Mouse (Mus musculus): Measurements from ENCODE around the gene Csde1.

Gene Csde1

GRCm38 (mm10) chr3:103020249-103020942 is at the start of gene Csde1:
Gene Csde1 (plus strand): TSS chr3:103020426.
- DNase-seq: peak; percentile 96

DNA sequence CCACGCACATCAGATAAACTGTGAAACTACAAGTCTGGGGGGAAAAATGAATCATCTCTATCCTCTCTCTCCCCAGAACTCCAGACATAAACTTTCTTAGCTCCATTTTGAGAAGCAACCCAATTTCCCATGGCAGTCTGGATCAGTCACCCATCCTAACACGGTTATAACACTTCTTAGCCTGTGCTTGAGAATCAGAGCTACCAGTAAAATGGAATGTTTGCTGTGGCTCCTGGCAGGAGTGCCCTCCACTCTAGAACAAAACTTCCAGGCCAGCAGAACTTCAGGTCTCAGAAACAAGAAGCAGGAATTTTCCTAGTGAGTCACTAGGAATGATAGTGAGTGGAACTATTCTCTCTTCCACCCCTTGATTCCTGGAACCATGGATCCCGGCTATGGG is 49.7 kb upstream of the Csde1 start:
- no peak for DNase-seq

DNA sequence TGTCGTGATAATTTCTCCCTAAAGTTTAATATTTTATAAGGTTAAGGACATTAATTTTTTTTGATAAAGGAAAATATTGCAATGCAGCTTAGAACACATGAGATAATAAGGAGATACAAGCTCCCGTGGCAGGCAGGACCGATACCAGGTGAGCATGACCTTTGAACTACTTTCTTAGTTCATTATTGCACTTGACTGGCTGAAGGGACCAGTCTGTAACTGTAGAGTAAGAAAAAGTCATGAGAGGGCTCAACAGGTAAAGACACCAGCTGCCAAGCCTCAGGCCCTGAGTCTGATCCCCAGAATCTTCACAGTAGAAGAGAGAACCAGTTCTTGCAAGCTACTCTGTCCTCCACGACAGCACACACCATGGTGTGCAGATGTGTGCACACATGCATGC is 43.3 kb upstream of the Csde1 start:
- no peak for DNase-seq

DNA sequence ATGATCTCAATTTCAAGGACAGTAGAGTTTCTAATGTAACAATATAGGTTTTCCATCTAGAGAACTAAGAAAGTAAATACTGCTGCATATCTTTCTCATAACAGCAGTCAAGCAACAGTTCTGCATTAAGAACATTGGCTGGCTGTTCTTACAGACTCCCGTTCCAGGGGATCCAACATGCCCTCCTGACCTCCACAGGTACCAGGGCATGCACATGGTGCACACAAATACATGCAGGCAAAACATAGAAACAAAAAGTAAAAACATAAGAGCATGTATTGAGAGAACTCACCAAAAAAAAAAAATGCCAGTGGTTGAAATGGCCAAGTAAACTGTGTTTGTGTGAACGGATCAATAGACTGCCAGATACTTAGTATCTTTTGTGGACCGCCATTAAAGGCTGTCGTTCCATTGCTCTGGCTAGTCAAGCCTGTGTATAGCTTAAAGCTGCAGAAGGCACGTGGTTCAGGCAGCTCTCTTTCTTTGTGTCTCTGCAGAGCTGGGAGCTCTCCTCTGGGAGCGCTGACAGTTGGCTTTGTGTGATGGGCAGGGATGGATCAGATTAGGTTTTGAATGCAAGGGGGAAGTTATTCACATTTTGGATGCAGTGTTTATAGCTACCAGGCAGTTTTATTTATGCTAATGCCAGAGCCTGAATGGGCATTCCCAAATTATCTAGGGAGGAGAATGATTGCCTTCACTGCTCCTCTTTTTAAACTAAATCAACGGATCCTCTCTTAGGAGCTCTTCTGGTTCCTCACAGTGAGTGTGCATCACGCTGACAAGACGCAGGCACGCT is 40.5 kb upstream of the Csde1 start:
- no peak for DNase-seq

- no peak for DNase-seq
These were observed 39.9 kb upstream of the Csde1 start for GRCm38 (mm10) chr3:102980349-102980736.

DNA sequence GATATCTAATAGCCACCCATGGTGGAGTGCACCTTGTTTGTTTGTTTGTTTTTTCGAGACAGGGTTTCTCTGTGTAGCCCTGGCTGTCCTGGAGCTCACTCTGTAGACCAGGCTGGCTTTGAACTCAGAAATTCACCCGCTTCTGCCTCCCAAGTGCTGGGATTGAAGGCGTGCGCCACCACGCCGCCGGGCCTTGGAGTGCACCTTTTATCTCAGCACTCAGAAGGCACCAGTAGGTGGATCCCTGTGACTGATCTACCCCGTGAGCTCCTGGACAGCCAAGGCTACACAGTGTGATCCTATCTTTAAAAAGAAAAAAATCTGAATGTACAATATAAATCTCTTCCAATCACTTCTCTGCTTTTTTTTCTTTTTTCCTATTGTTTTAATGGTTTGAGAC is 29.2 kb upstream of the Csde1 start:
- DNase-seq: no peak

GRCm38 (mm10) chr3:102992936-102993335 is 27.3 kb upstream of the Csde1 start:
- no peak for DNase-seq

DNA sequence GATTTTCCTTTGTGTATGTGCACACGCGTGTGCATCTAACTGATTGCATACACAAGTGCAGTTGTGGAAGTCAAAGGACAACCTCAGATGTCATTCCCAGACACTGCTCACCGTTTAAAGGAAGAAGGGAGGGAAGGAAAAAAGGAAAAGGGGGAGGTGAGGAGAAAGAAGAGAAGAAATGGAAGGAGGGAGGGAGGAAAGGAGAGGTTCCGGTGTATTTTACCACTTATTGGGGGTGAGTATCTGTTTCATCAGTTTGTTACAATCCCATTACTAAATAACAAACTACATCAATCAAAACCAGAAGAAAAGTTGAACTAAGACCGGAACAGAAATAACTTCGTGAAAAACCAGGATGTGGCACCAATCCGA is 25.0 kb upstream of the Csde1 start:
- no peak for DNase-seq

- DNase-seq: peak; percentile 91
These were observed 24.5 kb upstream of the Csde1 start, which contains the start of gene Sike1 for GRCm38 (mm10) chr3:102995605-102996321. Gene Sike1 (plus strand): TSS chr3:102995708.

DNA sequence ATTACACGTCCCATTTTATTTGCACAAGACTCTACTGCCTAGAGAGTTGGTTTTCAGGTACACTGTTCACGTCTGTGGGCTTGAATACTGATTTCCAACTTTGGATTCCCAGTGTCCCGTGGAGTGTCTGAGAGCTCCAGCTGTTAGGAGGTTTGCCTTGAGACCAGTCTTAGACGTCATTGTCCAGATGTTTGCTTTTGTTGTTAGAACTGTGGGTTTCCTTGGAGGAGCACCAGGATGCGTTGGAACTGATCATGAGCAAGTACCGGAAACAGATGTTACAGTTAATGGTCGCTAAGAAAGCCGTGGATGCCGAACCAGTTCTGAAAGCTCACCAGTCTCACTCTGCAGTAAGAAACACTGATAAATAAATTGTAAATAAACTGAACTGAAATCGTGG is 23.2 kb upstream of the Csde1 start:
- DNase-seq: no peak

DNA sequence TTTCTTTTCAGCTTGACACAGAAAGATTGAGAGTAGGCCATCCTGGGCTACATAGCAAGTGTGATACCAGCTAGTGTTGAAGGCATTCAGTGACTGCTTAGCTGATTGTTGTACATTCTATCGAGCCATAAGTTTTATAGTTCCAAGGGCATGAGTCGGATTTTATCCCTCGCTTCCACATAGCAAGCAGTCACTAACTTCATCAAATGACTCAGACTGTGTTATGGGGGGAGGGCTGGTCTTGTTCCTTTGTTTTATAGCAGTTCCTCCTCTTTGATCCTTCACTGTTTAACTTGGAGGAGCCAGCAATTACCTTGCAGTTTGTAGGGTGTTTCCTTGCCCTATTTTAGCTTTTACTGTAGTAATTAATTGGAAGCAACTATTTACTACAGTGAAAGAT is 22.6 kb upstream of the Csde1 start:
- DNase-seq: no peak

- DNase-seq: no peak
These were observed 18.6 kb upstream of the Csde1 start for GRCm38 (mm10) chr3:103001595-103001994.

- DNase-seq: no peak
These were observed 2.9 kb upstream of the Csde1 start for GRCm38 (mm10) chr3:103017350-103017749.

DNA sequence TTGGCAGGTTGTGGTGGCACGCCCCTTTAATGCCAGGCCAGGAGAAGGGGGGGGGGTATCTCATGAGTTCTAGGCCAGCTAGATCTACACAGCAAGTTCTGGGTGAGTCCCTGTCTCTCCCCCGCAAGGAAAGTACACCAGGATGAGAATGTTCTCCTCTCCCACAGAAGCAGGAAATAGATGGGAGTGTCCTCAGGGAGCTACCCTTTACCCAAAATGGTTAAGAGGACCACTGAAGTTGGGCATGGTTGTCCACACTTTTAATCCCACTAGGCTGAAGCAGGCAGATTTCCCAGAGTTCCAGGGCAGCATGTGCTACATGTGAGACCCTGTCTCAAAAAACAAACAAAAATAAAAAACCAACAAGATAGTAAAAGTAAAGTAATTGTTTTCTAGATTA is 764 bp upstream of the Csde1 start:
- peak; percentile 14 for DNase-seq

- DNase-seq: peak; percentile 79
These were observed 865 bp downstream of the Csde1 start for GRCm38 (mm10) chr3:103020943-103021638.

GRCm38 (mm10) chr3:103026174-103026573 is 5.9 kb downstream of the Csde1 start:
- DNase-seq: no peak

- no peak for DNase-seq
These were observed 20.1 kb downstream of the Csde1 start for GRCm38 (mm10) chr3:103040285-103040684.

DNA sequence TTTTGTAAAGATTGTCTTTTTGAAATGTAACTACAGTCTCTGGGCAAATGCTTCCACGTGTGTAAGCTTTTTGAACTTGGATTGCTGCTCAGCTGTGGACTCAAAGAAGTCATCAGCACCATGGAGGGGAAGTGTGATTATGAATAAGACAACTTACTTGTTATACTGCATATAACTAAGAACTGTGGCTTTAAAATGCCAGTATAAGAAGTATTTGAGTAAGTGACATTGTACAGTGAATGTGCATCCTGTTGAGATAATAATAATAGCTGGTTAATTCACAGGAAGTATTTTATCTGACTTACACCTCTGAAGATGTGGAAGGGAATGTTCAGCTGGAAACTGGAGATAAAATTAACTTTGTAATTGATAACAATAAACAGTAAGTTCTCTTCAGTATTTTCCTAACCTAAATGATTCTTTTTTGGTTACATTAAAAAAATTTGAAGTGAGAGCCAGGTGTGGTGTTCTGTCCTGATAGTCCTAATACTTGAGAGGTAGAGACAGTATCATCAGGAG is 20.7 kb downstream of the Csde1 start:
- no peak for DNase-seq

DNA sequence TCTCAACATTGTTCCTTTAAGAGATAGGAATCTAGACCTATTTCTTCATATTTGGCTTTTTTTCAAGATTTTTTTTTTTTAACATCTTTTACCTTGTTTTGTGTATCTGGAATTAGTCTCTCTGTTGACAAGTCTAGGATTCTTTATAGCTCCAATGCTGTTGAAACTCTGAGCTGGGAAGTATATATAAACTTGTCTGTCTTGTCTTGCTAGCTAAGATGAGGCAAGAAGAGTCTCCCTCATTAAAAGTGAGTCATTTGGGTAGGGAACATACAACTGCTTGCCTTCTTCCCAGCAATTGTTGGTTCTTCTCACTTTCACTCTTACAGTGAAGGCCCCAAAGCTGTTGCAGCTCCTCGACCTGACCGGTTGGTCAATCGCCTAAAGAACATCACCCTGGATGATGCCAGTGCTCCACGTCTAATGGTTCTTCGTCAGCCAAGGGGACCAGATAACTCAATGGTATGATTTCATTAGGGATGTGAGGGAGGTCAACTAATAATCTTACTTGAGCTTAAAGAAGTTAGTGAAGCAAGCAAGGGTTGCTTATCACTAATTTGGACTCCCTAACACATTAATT is 35.9 kb downstream of the Csde1 start:
- no peak for DNase-seq

DNA sequence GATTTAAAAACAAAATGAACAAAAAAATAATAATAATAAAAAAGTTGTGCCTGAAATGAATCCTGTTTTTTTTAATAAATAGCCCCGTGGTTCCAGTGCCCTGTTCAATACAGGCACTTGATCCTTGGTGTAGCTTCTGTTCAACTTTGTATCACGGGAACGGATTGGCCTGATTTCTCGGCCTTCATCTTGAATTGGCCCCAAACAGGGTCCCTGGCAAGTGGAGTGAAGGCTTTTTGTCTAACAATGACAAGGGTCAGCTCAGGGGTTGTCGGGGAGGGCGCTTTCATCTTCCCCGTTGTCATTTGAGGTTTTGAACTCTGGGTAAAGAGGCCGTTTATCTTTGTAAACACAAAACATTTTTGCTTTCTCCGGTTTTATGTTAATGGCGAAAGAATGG is 37.5 kb downstream of the Csde1 start:
- no peak for DNase-seq

DNA sequence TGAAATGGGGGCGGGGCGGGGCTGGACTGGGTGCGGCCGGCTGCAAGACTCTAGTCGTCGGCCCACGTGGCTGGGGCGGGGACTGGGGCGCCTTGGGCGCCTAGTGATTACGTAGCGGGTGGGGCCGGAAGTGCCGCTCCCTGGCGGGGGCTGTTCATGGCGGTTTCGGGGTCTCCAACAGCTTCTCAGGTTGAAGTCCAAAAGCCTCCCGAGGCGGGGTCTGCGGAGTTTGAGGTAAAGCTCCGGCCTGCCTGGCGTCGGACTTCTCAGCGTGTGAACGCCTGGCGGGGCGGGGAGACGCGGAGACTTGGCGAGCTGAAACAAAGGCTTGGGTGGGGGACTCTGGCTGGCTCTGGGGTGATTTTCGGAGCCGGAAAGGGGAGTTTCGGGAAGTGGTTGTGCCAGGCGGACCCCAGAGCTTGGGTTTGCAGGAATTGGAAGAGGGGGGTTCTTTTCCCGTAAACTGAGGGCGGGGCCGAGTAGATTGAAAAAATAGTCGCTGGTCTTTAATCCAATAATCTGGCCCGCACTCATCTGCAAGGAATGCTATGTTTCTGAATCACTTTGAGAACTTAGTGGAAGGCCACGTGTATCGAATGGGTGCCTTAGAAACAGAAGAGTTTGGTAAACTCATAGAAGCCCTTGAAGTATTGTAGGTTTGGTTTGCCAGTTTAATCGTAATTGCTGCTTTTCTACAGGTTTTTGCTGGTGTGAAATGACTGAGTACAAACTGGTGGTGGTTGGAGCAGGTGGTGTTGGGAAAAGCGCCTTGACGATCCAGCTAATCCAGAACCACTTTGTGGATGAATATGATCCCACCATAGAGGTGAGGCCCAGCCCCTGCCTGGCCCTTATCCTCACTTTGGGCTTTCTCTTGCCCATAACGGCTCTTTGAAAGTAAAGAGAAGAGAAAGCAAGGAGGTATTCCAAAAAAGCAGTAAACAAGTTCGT is 38.3 kb downstream of the Csde1 start, which contains the start of gene Nras:
TSS of gene Nras (plus strand) at position 79 of the 951 bp plus-strand sequence.
- peak; percentile 78 for DNase-seq
